Mouse (Mus musculus): ENCODE results near the gene Cdk19. TPM values are rescaled to one million over a fixed set of nuclear protein-coding genes. Genes with fewer than 3 reads are reported as not detected.

Gene Cdk19
- polyA plus RNA-seq, 1 experiment from 2014 or later = 15.7 TPM

GRCm38 (mm10) chr10:40359131-40359530, 19.8 kb downstream of the Cdk19 start:
- H3K9ac ChIP-seq (replicated peaks; ENCODE audit: low read depth, low read length) = no peak overlapping the region
- H3K9me3 ChIP-seq (ENCODE audit: control insufficient read depth, low read length) = no peaks in the 10 kb centered on the region
- 0 out of 2 replicates have a peak, but pooled peaks cover 3% of the 10 kb centered on the region for H3K4me1 ChIP-seq (ENCODE audit: control insufficient read depth, insufficient read depth, low read length)
- no peak for ATAC-seq (ENCODE audit: low read depth)
- H3K27ac ChIP-seq (ENCODE audit: low read depth, low read length) = no peak overlapping the region
- no peaks in the 10 kb centered on the region for H3K27me3 ChIP-seq (ENCODE audit: control insufficient read depth, insufficient read depth, low read length)
- H3K36me3 ChIP-seq (ENCODE audit: control insufficient read depth, insufficient read depth, low read length) = no peaks in the 10 kb centered on the region
- no peak overlapping the region for H3K4me3 ChIP-seq (ENCODE audit: low read depth, low read length)
- no peak overlapping the region for H3K4me2 ChIP-seq (ENCODE audit: low read depth, low read length)
- 81% methylated on average over 2 of the region's 2 CpGs for WGBS

- Histone ChIP-seq H3K27me3 (ENCODE audit: control insufficient read depth, insufficient read depth, low read length) (no peaks in the 10 kb centered on the region), H3K36me3 (ENCODE audit: control insufficient read depth, insufficient read depth, low read length) (no peaks in the 10 kb centered on the region), H3K9ac (replicated peaks; ENCODE audit: low read depth, low read length) (no peak overlapping the region), H3K9me3 (ENCODE audit: control insufficient read depth, low read length) (no peaks in the 10 kb centered on the region), H3K4me2 (ENCODE audit: low read depth, low read length) (no peak overlapping the region), H3K27ac (ENCODE audit: low read depth, low read length) (no peak overlapping the region), H3K4me3 (ENCODE audit: low read depth, low read length) (no peak overlapping the region), H3K4me1 (ENCODE audit: control insufficient read depth, insufficient read depth, low read length) (0 out of 2 replicates have a peak, but pooled peaks cover 4% of the 10 kb centered on the region)
- ATAC-seq (ENCODE audit: low read depth) = no peak
- 26% methylated on average over 4 of the region's 4 CpGs for WGBS
Observed at GRCm38 (mm10) chr10:40363004-40363403, 23.6 kb downstream of the Cdk19 start.

- H3K4me2 ChIP-seq (ENCODE audit: low read depth, low read length) = no peak overlapping the region
- H3K9me3 ChIP-seq (ENCODE audit: control insufficient read depth, low read length) = no peaks in the 10 kb centered on the region
- H3K4me3 ChIP-seq (ENCODE audit: low read depth, low read length) = no peak overlapping the region
- no peaks in the 10 kb centered on the region for H3K27me3 ChIP-seq (ENCODE audit: control insufficient read depth, insufficient read depth, low read length)
- no peak overlapping the region for H3K27ac ChIP-seq (ENCODE audit: low read depth, low read length)
- H3K4me1 ChIP-seq (ENCODE audit: control insufficient read depth, insufficient read depth, low read length) = 0 out of 2 replicates have a peak, but pooled peaks cover 4% of the 10 kb centered on the region
- ATAC-seq (ENCODE audit: low read depth) = 0 out of 2 replicates have a peak, but pooled peaks have one; percentile 34
- WGBS = 47% methylated on average over 5 of the region's 5 CpGs
- no peaks in the 10 kb centered on the region for H3K36me3 ChIP-seq (ENCODE audit: control insufficient read depth, insufficient read depth, low read length)
- H3K9ac ChIP-seq (replicated peaks; ENCODE audit: low read depth, low read length) = no peak overlapping the region
Observed at GRCm38 (mm10) chr10:40364642-40365361, 25.4 kb downstream of the Cdk19 start.

GRCm38 (mm10) chr10:40365991-40366390, 26.6 kb downstream of the Cdk19 start:
- Histone ChIP-seq H3K4me1 (ENCODE audit: control insufficient read depth, insufficient read depth, low read length) (0 out of 2 replicates have a peak, but pooled peaks cover 6% of the 10 kb centered on the region), H3K4me2 (ENCODE audit: low read depth, low read length) (no peak overlapping the region), H3K36me3 (ENCODE audit: control insufficient read depth, insufficient read depth, low read length) (no peaks in the 10 kb centered on the region), H3K27ac (ENCODE audit: low read depth, low read length) (no peak overlapping the region), H3K9ac (replicated peaks; ENCODE audit: low read depth, low read length) (no peak overlapping the region), H3K9me3 (ENCODE audit: control insufficient read depth, low read length) (no peaks in the 10 kb centered on the region), H3K27me3 (ENCODE audit: control insufficient read depth, insufficient read depth, low read length) (no peaks in the 10 kb centered on the region), H3K4me3 (ENCODE audit: low read depth, low read length) (no peak overlapping the region)
- WGBS = 83% methylated on average over 2 of the region's 2 CpGs
- no peak for ATAC-seq (ENCODE audit: low read depth)

GRCm38 (mm10) chr10:40368516-40368915, 29.2 kb downstream of the Cdk19 start:
- 82% methylated on average over 1 of the region's 1 CpGs for WGBS
- Histone ChIP-seq H3K27ac (ENCODE audit: low read depth, low read length) (no peak overlapping the region), H3K36me3 (ENCODE audit: control insufficient read depth, insufficient read depth, low read length) (no peaks in the 10 kb centered on the region), H3K9ac (replicated peaks; ENCODE audit: low read depth, low read length) (no peak overlapping the region), H3K4me3 (ENCODE audit: low read depth, low read length) (no peak overlapping the region), H3K9me3 (ENCODE audit: control insufficient read depth, low read length) (no peaks in the 10 kb centered on the region), H3K4me1 (ENCODE audit: control insufficient read depth, insufficient read depth, low read length) (peaks cover 14% of the 10 kb centered on the region; the same call in 1 of the 2 replicates), H3K27me3 (ENCODE audit: control insufficient read depth, insufficient read depth, low read length) (no peaks in the 10 kb centered on the region), H3K4me2 (ENCODE audit: low read depth, low read length) (no peak overlapping the region)
- no peak for ATAC-seq (ENCODE audit: low read depth)

GRCm38 (mm10) chr10:40370156-40370555, 30.8 kb downstream of the Cdk19 start:
- H3K4me1 ChIP-seq (ENCODE audit: control insufficient read depth, insufficient read depth, low read length) = peaks cover 10% of the 10 kb centered on the region; the same call in 1 of the 2 replicates
- H3K27ac ChIP-seq (ENCODE audit: low read depth, low read length) = no peak overlapping the region
- H3K9ac ChIP-seq (replicated peaks; ENCODE audit: low read depth, low read length) = no peak overlapping the region
- no peak overlapping the region for H3K4me3 ChIP-seq (ENCODE audit: low read depth, low read length)
- no peaks in the 10 kb centered on the region for H3K27me3 ChIP-seq (ENCODE audit: control insufficient read depth, insufficient read depth, low read length)
- no peaks in the 10 kb centered on the region for H3K36me3 ChIP-seq (ENCODE audit: control insufficient read depth, insufficient read depth, low read length)
- no peak for ATAC-seq (ENCODE audit: low read depth)
- H3K4me2 ChIP-seq (ENCODE audit: low read depth, low read length) = no peak overlapping the region
- H3K9me3 ChIP-seq (ENCODE audit: control insufficient read depth, low read length) = no peaks in the 10 kb centered on the region

- Histone ChIP-seq H3K4me2 (ENCODE audit: low read depth, low read length) (peak overlapping the region; percentile 20; the same call in 1 of the 2 replicates), H3K4me3 (ENCODE audit: low read depth, low read length) (no peak overlapping the region), H3K9me3 (ENCODE audit: control insufficient read depth, low read length) (no peaks in the 10 kb centered on the region), H3K36me3 (ENCODE audit: control insufficient read depth, insufficient read depth, low read length) (no peaks in the 10 kb centered on the region), H3K27me3 (ENCODE audit: control insufficient read depth, insufficient read depth, low read length) (no peaks in the 10 kb centered on the region), H3K27ac (ENCODE audit: low read depth, low read length) (peak overlapping the region; percentile 44; the same call in 1 of the 2 replicates), H3K9ac (replicated peaks; ENCODE audit: low read depth, low read length) (no peak overlapping the region), H3K4me1 (ENCODE audit: control insufficient read depth, insufficient read depth, low read length) (peaks cover 10% of the 10 kb centered on the region; the same call in 1 of the 2 replicates)
- 77% methylated on average over 8 of the region's 8 CpGs for WGBS
- no peak for ATAC-seq (ENCODE audit: low read depth)
Observed at GRCm38 (mm10) chr10:40371184-40371913, 32.0 kb downstream of the Cdk19 start.

- H3K4me1 ChIP-seq (ENCODE audit: control insufficient read depth, insufficient read depth, low read length) = peaks cover 10% of the 10 kb centered on the region; the same call in 1 of the 2 replicates
- WGBS = 26% methylated on average over 11 of the region's 11 CpGs
- peak overlapping the region; percentile 20; the same call in 1 of the 2 replicates for H3K4me2 ChIP-seq (ENCODE audit: low read depth, low read length)
- peak overlapping the region; percentile 62; the same call in 1 of the 2 replicates for H3K27ac ChIP-seq (ENCODE audit: low read depth, low read length)
- peak; percentile 72 for ATAC-seq (ENCODE audit: low read depth)
- H3K4me3 ChIP-seq (ENCODE audit: low read depth, low read length) = no peak overlapping the region
- no peaks in the 10 kb centered on the region for H3K9me3 ChIP-seq (ENCODE audit: control insufficient read depth, low read length)
- H3K36me3 ChIP-seq (ENCODE audit: control insufficient read depth, insufficient read depth, low read length) = no peaks in the 10 kb centered on the region
- H3K9ac ChIP-seq (replicated peaks; ENCODE audit: low read depth, low read length) = no peak overlapping the region
- H3K27me3 ChIP-seq (ENCODE audit: control insufficient read depth, insufficient read depth, low read length) = no peaks in the 10 kb centered on the region
Observed at GRCm38 (mm10) chr10:40371914-40372675, 32.7 kb downstream of the Cdk19 start.

All from neural tube, embryonic 14.5 days (tissue).